Mouse (Mus musculus) liver, embryonic 12.5 days (tissue): ENCODE results near the gene Gm11639. TPM values are rescaled to one million over a fixed set of nuclear protein-coding genes. Genes with fewer than 3 reads are reported as not detected.

ENCODE experiments used
- ATAC-seq: fragments of 200-750 bp; cut with Nextera tagmentation; 2 replicates; pipeline ENCODE4 v1.8.0; 2017; ENCODE audit warnings: moderate number of reproducible peaks, mild to moderate bottlenecking, moderate library complexity
- H3K27ac ChIP-seq: fragments of 300-500 bp; sonication (generic); 2 replicates; pipeline ENCODE4 v1.5.1; 2016; ENCODE audit warnings: mild to moderate bottlenecking
- H3K27me3 ChIP-seq: fragments of 300-500 bp; sonication (generic); replicated peaks from 2 replicates; pipeline ENCODE4 v1.6.1; 2016; ENCODE audit warnings: mild to moderate bottlenecking, moderate library complexity
- H3K36me3 ChIP-seq: fragments of 300-500 bp; sonication (generic); 2 replicates; pipeline ENCODE4 v1.6.1; 2016; ENCODE audit warnings: mild to moderate bottlenecking, moderate library complexity
- H3K4me1 ChIP-seq: fragments of 300-500 bp; sonication (generic); 2 replicates; pipeline ENCODE4 v1.6.1; 2016
- H3K4me2 ChIP-seq: fragments of 300-500 bp; sonication (generic); 2 replicates; pipeline ENCODE4 v1.6.1; 2016; ENCODE audit warnings: mild to moderate bottlenecking, moderate library complexity
- H3K4me3 ChIP-seq: fragments of 300-500 bp; sonication (generic); 2 replicates; pipeline ENCODE4 v1.5.1; 2016; ENCODE audit warnings: mild to moderate bottlenecking, moderate library complexity
- H3K9ac ChIP-seq: fragments of 300-500 bp; sonication (generic); 2 replicates; pipeline ENCODE4 v1.6.1; 2016; ENCODE audit warnings: mild to moderate bottlenecking, moderate library complexity
- H3K9me3 ChIP-seq: fragments of 300-500 bp; sonication (generic); replicated peaks from 2 replicates; pipeline ENCODE4 v1.6.1; 2016; ENCODE audit warnings: mild to moderate bottlenecking, moderate library complexity
- WGBS: fragments of 180-500 bp; shearing (Covaris S2); methylation state at CpG from one replicate; pipeline ENCODE4 v1.1.7; 2016; ENCODE audit not compliant: insufficient replicate concordance; 5-methylcytosine and 5-hydroxymethylcytosine counted together
- polyA plus RNA-seq: library from polyadenylated mRNA; unstranded; fragments of >200 nt; fragmentation: Nextera tagmentation; extraction: Ambion mirVana; gene quantifications from 2 replicates; pipeline ENCODE4 v1.2.1, GENCODE M21; 2016

Gm11639 gene
- polyA plus RNA-seq: 0.05 and 0.07 TPM in 2 replicates

GRCm38 (mm10) chr11:104685548-104685947, at the start of gene Gm11639:
Gm11639 (plus strand) TSS chr11:104685707.
- no peaks in the 10 kb centered on the region for H3K36me3 ChIP-seq
- H3K9ac ChIP-seq: no peak within 1 kb of the TSS
- H3K4me3 ChIP-seq: peak within 1 kb of the TSS; percentile 26
- no peaks in the 10 kb centered on the region for H3K9me3 ChIP-seq
- ATAC-seq: peak; percentile 68
- H3K27ac ChIP-seq: no peak within 1 kb of the TSS
- H3K4me2 ChIP-seq: peak within 1 kb of the TSS; percentile 51
- H3K27me3 ChIP-seq: peaks cover 5% of the 10 kb centered on the region
- WGBS: 29% methylated on average over 23 of the region's 23 CpGs
- peaks cover 4% of the 10 kb centered on the region; the same call in 1 of the 2 replicates for H3K4me1 ChIP-seq

DNA sequence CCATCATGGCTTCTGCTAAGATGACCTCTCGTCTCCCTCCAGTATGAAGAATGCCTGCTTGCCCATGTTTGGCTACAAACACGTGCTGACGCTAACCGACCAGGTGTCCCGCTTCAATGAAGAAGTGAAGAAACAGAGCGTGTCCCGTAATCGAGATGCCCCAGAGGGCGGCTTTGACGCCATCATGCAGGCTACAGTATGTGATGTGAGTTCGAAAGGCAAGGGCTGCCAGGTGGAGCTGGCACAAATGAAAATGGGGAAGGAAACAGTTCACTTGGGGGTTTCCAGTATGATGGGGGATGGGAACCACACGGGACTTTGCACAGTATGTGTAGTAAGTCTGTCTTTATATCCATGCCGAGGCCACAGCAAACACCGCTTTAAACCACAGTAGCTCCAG, 48.5 kb upstream of the Gm11639 start:
- WGBS: 73% methylated on average over 14 of the region's 14 CpGs
- ATAC-seq: no peak

DNA sequence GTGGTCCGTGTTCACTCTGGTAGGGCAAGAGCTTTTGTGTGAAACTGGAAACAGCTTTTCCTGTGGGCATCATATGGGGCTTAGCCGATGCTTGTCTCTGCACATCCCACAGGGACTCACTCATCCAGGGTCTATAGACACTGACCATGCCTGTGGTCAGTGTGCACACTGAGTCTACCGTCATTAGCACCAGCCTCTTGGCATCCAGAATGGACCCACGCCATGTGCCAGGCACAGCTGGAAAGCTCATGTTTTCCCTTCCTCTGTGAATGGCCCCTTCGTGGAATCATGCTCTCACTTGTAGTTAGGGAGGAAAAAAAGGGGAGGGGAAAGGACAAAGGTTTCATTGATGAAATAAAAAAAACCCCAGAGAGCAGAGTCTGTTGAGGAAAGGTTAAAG, 47.5 kb upstream of the Gm11639 start:
- Histone ChIP-seq H3K4me2 (no peak overlapping the region), H3K9ac (no peak overlapping the region), H3K4me1 (no peaks in the 10 kb centered on the region), H3K27me3 (no peaks in the 10 kb centered on the region; the same call in 1 of the 2 replicates), H3K4me3 (no peak overlapping the region), H3K27ac (no peak overlapping the region), H3K36me3 (no peaks in the 10 kb centered on the region), H3K9me3 (no peaks in the 10 kb centered on the region)
- no peak for ATAC-seq
- 74% methylated on average over 5 of the region's 5 CpGs for WGBS

More for the DNA sequence above, 48.5 kb upstream of the Gm11639 start:
- Histone ChIP-seq H3K36me3 (no peaks in the 10 kb centered on the region), H3K4me2 (no peak overlapping the region), H3K4me1 (no peaks in the 10 kb centered on the region), H3K9me3 (no peaks in the 10 kb centered on the region), H3K27ac (no peak overlapping the region), H3K27me3 (no peaks in the 10 kb centered on the region; the same call in 1 of the 2 replicates), H3K4me3 (no peak overlapping the region), H3K9ac (no peak overlapping the region)

- Histone ChIP-seq H3K27me3 (no peaks in the 10 kb centered on the region; the same call in 1 of the 2 replicates), H3K9ac (no peak overlapping the region), H3K9me3 (no peaks in the 10 kb centered on the region), H3K27ac (no peak overlapping the region), H3K4me2 (no peak overlapping the region), H3K4me1 (no peaks in the 10 kb centered on the region), H3K4me3 (no peak overlapping the region), H3K36me3 (no peaks in the 10 kb centered on the region)
- 42% methylated on average over 2 of the region's 2 CpGs for WGBS
- ATAC-seq: no peak
These were observed 46.6 kb upstream of the Gm11639 start for GRCm38 (mm10) chr11:104638906-104639305.

DNA sequence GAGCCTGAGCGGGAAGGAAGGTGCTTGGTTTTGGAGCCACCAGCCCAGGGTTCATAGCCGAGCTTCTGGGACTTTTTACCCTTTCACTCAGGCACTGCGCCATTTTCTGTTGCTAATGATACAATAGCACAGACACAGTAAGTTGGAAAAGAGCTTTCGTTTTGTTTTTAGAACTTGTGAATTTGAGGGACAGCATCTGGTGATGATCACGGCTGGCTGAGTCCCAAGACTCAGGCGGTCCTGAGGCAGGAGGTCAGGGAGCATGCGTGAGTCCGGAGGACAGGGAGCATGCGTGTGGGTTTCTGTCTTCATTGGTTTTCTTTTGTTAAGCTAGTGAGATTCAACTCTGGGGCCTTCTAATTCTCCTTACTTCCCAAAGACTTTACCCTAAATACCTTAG, 45.9 kb upstream of the Gm11639 start:
- 78% methylated on average over 9 of the region's 9 CpGs for WGBS
- Histone ChIP-seq H3K4me1 (no peaks in the 10 kb centered on the region), H3K9ac (no peak overlapping the region), H3K4me3 (no peak overlapping the region), H3K27me3 (no peaks in the 10 kb centered on the region; the same call in 1 of the 2 replicates), H3K27ac (no peak overlapping the region), H3K9me3 (no peaks in the 10 kb centered on the region), H3K4me2 (no peak overlapping the region), H3K36me3 (no peaks in the 10 kb centered on the region)
- no peak for ATAC-seq

GRCm38 (mm10) chr11:104640894-104641293, 44.6 kb upstream of the Gm11639 start:
- no peak overlapping the region for H3K4me3 ChIP-seq
- no peaks in the 10 kb centered on the region for H3K4me1 ChIP-seq
- WGBS: 69% methylated on average over 10 of the region's 10 CpGs
- no peak overlapping the region for H3K4me2 ChIP-seq
- H3K9ac ChIP-seq: no peak overlapping the region
- no peaks in the 10 kb centered on the region for H3K36me3 ChIP-seq
- H3K27ac ChIP-seq: no peak overlapping the region
- H3K27me3 ChIP-seq: no peaks in the 10 kb centered on the region; the same call in 1 of the 2 replicates
- H3K9me3 ChIP-seq: no peaks in the 10 kb centered on the region
- ATAC-seq: no peak

DNA sequence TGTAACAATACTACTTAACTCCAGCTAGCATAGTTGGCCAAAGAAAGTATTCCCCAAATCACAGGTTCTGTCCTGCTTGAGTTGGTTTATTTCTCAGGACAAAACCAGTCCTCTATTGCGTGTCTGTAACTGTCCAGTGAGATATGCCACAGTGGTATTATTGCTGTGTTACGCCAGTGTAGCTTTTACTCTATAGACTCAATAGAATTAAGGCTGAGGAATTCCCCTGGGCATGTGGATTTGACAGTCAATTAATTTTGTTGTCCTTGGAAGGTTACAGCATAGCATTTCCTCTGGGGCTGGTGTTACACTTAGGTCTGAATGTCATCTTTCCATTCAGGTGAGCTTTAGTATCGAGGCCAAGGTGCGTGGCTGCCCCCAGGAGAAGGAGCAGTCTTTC, 42.3 kb upstream of the Gm11639 start:
- Histone ChIP-seq H3K27me3 (no peaks in the 10 kb centered on the region; the same call in 1 of the 2 replicates), H3K9me3 (no peaks in the 10 kb centered on the region), H3K9ac (no peak overlapping the region), H3K4me2 (no peak overlapping the region), H3K4me3 (no peak overlapping the region), H3K36me3 (no peaks in the 10 kb centered on the region), H3K4me1 (no peaks in the 10 kb centered on the region), H3K27ac (no peak overlapping the region)
- 80% methylated on average over 4 of the region's 4 CpGs for WGBS
- ATAC-seq: no peak

DNA sequence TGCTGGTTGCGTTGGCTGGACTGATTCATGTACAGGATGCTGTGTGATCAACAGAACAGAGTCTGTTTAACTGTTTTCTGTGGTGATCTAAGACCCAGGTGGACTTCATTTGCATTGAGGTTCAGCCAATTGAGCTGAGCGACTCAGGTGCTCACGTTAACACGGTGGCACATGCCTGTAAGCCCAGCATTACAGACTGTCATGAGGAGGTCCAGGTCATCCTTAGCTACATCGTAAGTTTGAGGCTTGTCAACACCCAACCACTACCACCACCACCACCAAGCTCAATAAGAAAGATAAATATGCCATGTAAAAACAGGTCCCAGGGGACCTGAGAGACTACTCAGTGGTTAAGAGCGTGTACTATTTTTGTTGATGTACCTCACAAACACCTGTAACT, 40.1 kb upstream of the Gm11639 start:
- H3K9ac ChIP-seq: no peak overlapping the region
- H3K9me3 ChIP-seq: no peaks in the 10 kb centered on the region
- no peaks in the 10 kb centered on the region; the same call in 1 of the 2 replicates for H3K27me3 ChIP-seq
- no peak for ATAC-seq
- no peak overlapping the region for H3K4me2 ChIP-seq
- no peak overlapping the region for H3K4me3 ChIP-seq
- no peaks in the 10 kb centered on the region for H3K36me3 ChIP-seq
- no peaks in the 10 kb centered on the region for H3K4me1 ChIP-seq
- WGBS: 79% methylated on average over 6 of the region's 6 CpGs
- H3K27ac ChIP-seq: no peak overlapping the region

GRCm38 (mm10) chr11:104646173-104646572, 39.3 kb upstream of the Gm11639 start:
- 52% methylated on average over 4 of the region's 4 CpGs for WGBS
- H3K4me2 ChIP-seq: no peak overlapping the region
- H3K4me1 ChIP-seq: no peaks in the 10 kb centered on the region
- H3K27ac ChIP-seq: no peak overlapping the region
- no peak overlapping the region for H3K9ac ChIP-seq
- no peaks in the 10 kb centered on the region for H3K9me3 ChIP-seq
- ATAC-seq: no peak
- no peaks in the 10 kb centered on the region for H3K36me3 ChIP-seq
- H3K27me3 ChIP-seq: no peaks in the 10 kb centered on the region; the same call in 1 of the 2 replicates
- no peak overlapping the region for H3K4me3 ChIP-seq

DNA sequence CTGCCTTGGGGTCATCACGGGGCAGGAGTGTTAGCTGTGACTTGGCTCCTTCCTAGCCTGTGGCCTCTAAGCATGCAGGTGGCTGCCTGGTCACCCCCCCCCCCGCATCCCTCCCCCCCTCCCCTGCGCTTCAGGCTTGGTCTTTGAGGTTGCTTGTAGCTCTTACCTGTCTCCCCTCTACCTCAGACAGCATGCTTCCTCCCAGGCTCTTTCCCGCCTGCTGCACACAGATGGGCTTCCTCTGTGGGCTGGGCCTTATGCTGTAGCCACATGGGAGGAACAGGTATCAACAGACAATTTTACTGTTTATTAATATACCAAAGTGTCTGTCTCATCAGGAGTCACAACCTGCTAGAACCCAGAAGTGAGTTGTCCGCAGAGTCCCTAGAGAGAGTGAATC, 38.9 kb upstream of the Gm11639 start:
- no peaks in the 10 kb centered on the region for H3K36me3 ChIP-seq
- no peak overlapping the region for H3K27ac ChIP-seq
- no peak overlapping the region for H3K9ac ChIP-seq
- H3K27me3 ChIP-seq: no peaks in the 10 kb centered on the region; the same call in 1 of the 2 replicates
- H3K9me3 ChIP-seq: no peaks in the 10 kb centered on the region
- no peak overlapping the region for H3K4me3 ChIP-seq
- no peak overlapping the region for H3K4me2 ChIP-seq
- H3K4me1 ChIP-seq: no peaks in the 10 kb centered on the region
- 78% methylated on average over 5 of the region's 5 CpGs for WGBS
- ATAC-seq: no peak

- 65% methylated on average over 8 of the region's 8 CpGs for WGBS
- no peak for ATAC-seq
- no peak overlapping the region for H3K4me2 ChIP-seq
These were observed 38.2 kb upstream of the Gm11639 start for GRCm38 (mm10) chr11:104647188-104647867.

GRCm38 (mm10) chr11:104648571-104648970, 36.9 kb upstream of the Gm11639 start:
- H3K9ac ChIP-seq: no peak overlapping the region
- no peak overlapping the region for H3K4me3 ChIP-seq
- H3K36me3 ChIP-seq: no peaks in the 10 kb centered on the region
- ATAC-seq: 0 out of 2 replicates have a peak, but pooled peaks have one; percentile 21
- H3K4me1 ChIP-seq: no peaks in the 10 kb centered on the region
- H3K27me3 ChIP-seq: no peaks in the 10 kb centered on the region
- no peak overlapping the region for H3K27ac ChIP-seq
- no peak overlapping the region for H3K4me2 ChIP-seq
- no peaks in the 10 kb centered on the region for H3K9me3 ChIP-seq
- 37% methylated on average over 3 of the region's 3 CpGs for WGBS

More at GRCm38 (mm10) chr11:104647188-104647867, 38.2 kb upstream of the Gm11639 start:
- Histone ChIP-seq H3K4me1 (no peaks in the 10 kb centered on the region), H3K4me3 (no peak overlapping the region), H3K27ac (no peak overlapping the region), H3K36me3 (no peaks in the 10 kb centered on the region), H3K27me3 (no peaks in the 10 kb centered on the region), H3K9me3 (no peaks in the 10 kb centered on the region), H3K9ac (no peak overlapping the region)
